Mouse (Mus musculus) cerebellum, adult 2 months (tissue): ENCODE measurements at regions not wholly inside any gene's neighbourhood (a gene's known extent, or its start where the extent isn't known, plus 50 kb on each side); places are given as distances from the start of the nearest gene placed in this dataset.
"Not testable (repeated sequence)": the region's sequence is repeated elsewhere in the genome, so short reads cannot be mapped to it uniquely, and the experiment has no call there.

Source experiments
- DNase-seq, 2 experiments: peaks; one replicate each; pipeline ENCODE4 v3.0.0; 2021
- H3K27ac ChIP-seq: fragments of 200-500 bp; 2 replicates; pipeline ENCODE4 v1.5.1; 2012; ENCODE audit warnings: low read length, control low read depth, inconsistent platforms; ENCODE audit not compliant: insufficient read depth
- H3K27me3 ChIP-seq: fragments of 200-500 bp; 2 replicates; pipeline ENCODE4 v1.6.1; 2012; ENCODE audit warnings: inconsistent platforms, mild to moderate bottlenecking, low read length, moderate library complexity; ENCODE audit not compliant: control insufficient read depth, insufficient read depth
- H3K4me1 ChIP-seq: fragments of 200-500 bp; 2 replicates; pipeline ENCODE4 v1.6.1; 2011; ENCODE audit warnings: low read length; ENCODE audit not compliant: control insufficient read depth, insufficient read depth
- H3K4me3 ChIP-seq: fragments of 200-500 bp; replicated peaks from 2 replicates; pipeline ENCODE3; 2011; ENCODE audit warnings: mild to moderate bottlenecking, low read depth, low read length, control low read depth; ENCODE audit not compliant: insufficient read depth
- CTCF ChIP-seq: fragments of 200-500 bp; IDR thresholded peaks from 2 replicates; pipeline ENCODE4 v1.5.1; 2011; ENCODE audit warnings: low read depth, mild to moderate bottlenecking, control low read depth, low read length, moderate library complexity, borderline replicate concordance; ENCODE audit not compliant: insufficient read depth
- POLR2A ChIP-seq: fragments of 200-500 bp; IDR thresholded peaks from 2 replicates; pipeline ENCODE4 v1.6.1; 2011; ENCODE audit warnings: low read length, control low read depth, borderline replicate concordance; ENCODE audit not compliant: insufficient read depth
- WGBS: fragments of 180-500 bp; shearing (Covaris S2); methylation state at CpG from one replicate; pipeline ENCODE4 v1.1.7; 2018; 5-methylcytosine and 5-hydroxymethylcytosine counted together

GRCm38 (mm10) chr17:94866630-94867029 lies 116.8 kb upstream of the Mettl4 start:
- H3K27me3 ChIP-seq: no peaks in the 10 kb centered on the region
- no peak overlapping the region for H3K27ac ChIP-seq
- no peak for DNase-seq
- H3K4me3 ChIP-seq: no peak overlapping the region
- WGBS: 100% methylated on average over 1 of the region's 1 CpGs
- no peaks in the 10 kb centered on the region for H3K4me1 ChIP-seq
- no peak for TF ChIP-seq POLR2A
- TF ChIP-seq CTCF: no peak

GRCm38 (mm10) chr17:94864531-94865318 lies 114.9 kb upstream of the Mettl4 start:
- H3K4me3 ChIP-seq: peak overlapping the region; percentile 62
- not testable (repeated sequence) for H3K27ac ChIP-seq, H3K4me1 ChIP-seq, H3K27me3 ChIP-seq
- peak; percentile 66 to 73 for DNase-seq
- 8% methylated on average over 20 of the region's 21 CpGs for WGBS

- DNase-seq, H3K27ac ChIP-seq, H3K27me3 ChIP-seq, H3K4me1 ChIP-seq, H3K4me3 ChIP-seq: not testable (repeated sequence)
- 79% methylated on average over 4 of the region's 4 CpGs for WGBS
Observed at GRCm38 (mm10) chr17:94854698-94855097, 104.9 kb upstream of the Mettl4 start.

- peak; percentile 82 to 86 for DNase-seq
- no peaks in the 10 kb centered on the region for H3K27me3 ChIP-seq
- no peaks in the 10 kb centered on the region for H3K4me1 ChIP-seq
Observed at GRCm38 (mm10) chr17:94834446-94835117, 84.8 kb upstream of the Mettl4 start.

GRCm38 (mm10) chr17:94834067-94834445 lies 84.2 kb upstream of the Mettl4 start:
- WGBS: 5% methylated on average over 9 of the region's 9 CpGs
- DNase-seq: not testable (repeated sequence)

More at GRCm38 (mm10) chr17:94834446-94835117, 84.8 kb upstream of the Mettl4 start:
- Histone ChIP-seq H3K27ac (peak overlapping the region; percentile 56), H3K4me3 (peak overlapping the region; percentile 95)
- 1% methylated on average over 20 of the region's 20 CpGs for WGBS
- TF ChIP-seq CTCF: no peak
- peak; percentile 71; the same call in 1 of the 2 replicates for TF ChIP-seq POLR2A

GRCm38 (mm10) chr17:94826415-94826814 lies 76.6 kb upstream of the Mettl4 start:
- H3K4me1 ChIP-seq, H3K27me3 ChIP-seq, DNase-seq, H3K27ac ChIP-seq, H3K4me3 ChIP-seq: not testable (repeated sequence)
- 89% methylated on average over 1 of the region's 1 CpGs for WGBS

More at GRCm38 (mm10) chr17:94834067-94834445, 84.2 kb upstream of the Mettl4 start:
- not testable (repeated sequence) for H3K27ac ChIP-seq, H3K4me1 ChIP-seq, H3K27me3 ChIP-seq
- peak overlapping the region; percentile 95 for H3K4me3 ChIP-seq

- no peak overlapping the region for H3K27ac ChIP-seq
- no peak overlapping the region for H3K4me3 ChIP-seq
- no peaks in the 10 kb centered on the region for H3K4me1 ChIP-seq
- TF ChIP-seq CTCF (no peak), POLR2A (no peak)
- no peaks in the 10 kb centered on the region for H3K27me3 ChIP-seq
- DNase-seq: no peak
Observed at GRCm38 (mm10) chr17:94808758-94809157, 58.9 kb upstream of the Mettl4 start.
